Mouse (Mus musculus) cerebellum, adult 11-12 months (tissue): ENCODE data around the gene Psmb9.
"Not testable (repeated sequence)": the region's sequence is repeated elsewhere in the genome, so short reads cannot be mapped to it uniquely, and the experiment has no call there.

Experiments used
- DNase-seq: peaks from one replicate; pipeline ENCODE4 v3.0.0; 2022

The Psmb9 gene

GRCm38 (mm10) chr17:34187261-34187916, at the start of gene Psmb9, which contains the start of gene Tap1:
TSS of gene Psmb9 (minus strand) at chr17:34187764.
TSS of gene Tap1 (plus strand) at chr17:34187553.
- DNase-seq = peak; percentile 79

GRCm38 (mm10) chr17:34236691-34237090, 49.1 kb upstream of the Psmb9 start:
- no peak for DNase-seq

DNA sequence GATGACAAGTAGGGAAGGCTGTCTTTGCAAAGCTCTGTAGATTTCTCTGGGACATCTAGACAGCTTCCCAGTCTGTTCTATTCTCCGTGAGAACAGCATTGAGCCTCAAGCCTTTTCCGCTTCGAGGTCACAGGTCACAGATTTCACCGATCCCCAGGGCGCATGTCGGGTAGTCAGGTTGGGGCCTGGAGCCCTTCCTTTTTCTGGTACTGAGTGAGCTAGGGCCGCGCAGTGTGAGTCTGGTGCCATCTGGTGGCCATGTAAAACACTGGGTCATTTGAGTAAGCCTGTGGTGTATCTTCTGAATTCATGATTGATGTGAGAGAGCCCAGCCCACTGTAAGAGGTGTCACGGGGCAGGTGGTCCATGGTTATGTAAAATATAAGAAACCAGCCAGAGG, 47.4 kb upstream of the Psmb9 start:
- DNase-seq = peak; percentile 23

- not testable (repeated sequence) for DNase-seq
Measured at GRCm38 (mm10) chr17:34232021-34232420, 44.5 kb upstream of the Psmb9 start.

DNA sequence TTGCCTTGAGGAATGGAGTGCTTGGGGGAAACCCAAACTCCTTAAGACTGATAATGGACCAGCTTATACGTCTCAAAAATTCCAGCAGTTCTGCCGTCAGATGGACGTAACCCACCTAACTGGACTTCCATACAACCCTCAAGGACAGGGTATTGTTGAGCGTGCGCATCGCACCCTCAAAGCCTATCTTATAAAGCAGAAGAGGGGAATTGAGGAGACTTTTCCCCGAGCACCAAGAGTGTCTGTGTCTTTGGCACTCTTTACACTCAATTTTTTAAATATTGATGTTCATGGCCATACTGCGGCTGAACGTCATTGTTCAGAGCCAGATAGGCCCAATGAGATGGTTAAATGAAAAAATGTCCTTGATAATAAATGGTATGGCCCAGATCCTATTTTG, 43.4 kb upstream of the Psmb9 start:
- DNase-seq = not testable (repeated sequence)

GRCm38 (mm10) chr17:34225911-34226310, 38.3 kb upstream of the Psmb9 start:
- not testable (repeated sequence) for DNase-seq

- no peak for DNase-seq
Measured at GRCm38 (mm10) chr17:34225426-34225825, 37.9 kb upstream of the Psmb9 start.

DNA sequence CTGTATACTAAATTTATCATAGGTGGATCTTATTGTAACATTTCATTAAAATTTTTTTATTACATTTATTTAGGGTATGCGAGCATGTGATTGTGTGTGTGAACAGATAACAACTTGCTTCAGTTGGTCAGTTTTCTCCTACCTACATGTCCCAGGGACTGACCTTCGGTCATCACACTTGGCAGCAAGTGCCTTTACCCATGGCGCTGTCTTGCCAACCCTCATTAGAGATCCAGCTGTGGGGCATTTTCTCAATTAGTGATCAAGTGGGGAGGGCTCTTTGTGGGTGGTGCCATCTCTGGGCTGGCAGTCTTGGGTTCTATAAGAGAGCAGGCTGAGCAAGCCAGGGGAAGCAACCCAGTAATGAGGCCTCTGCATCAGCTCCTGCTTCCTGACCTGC, 37.3 kb upstream of the Psmb9 start:
- DNase-seq = no peak

DNA sequence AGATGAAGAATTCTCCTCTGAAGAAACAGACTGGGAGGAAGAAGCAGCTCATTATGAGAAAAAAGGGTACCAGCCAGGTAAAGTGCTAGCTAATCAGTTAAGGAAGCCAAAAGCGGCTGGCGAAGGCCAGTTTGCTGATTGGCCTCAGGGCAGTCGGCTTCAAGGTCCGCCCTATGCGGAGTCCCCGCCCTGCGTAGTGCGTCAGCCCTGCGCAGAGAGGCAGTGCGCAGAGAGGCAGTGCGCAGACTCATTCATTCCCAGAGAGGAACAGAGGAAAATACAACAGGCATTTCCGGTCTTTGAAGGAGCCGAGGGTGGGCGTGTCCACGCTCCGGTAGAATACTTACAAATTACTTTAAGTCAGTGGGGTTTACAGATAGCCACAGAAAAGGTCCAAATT, 32.8 kb upstream of the Psmb9 start:
- DNase-seq = not testable (repeated sequence)

DNA sequence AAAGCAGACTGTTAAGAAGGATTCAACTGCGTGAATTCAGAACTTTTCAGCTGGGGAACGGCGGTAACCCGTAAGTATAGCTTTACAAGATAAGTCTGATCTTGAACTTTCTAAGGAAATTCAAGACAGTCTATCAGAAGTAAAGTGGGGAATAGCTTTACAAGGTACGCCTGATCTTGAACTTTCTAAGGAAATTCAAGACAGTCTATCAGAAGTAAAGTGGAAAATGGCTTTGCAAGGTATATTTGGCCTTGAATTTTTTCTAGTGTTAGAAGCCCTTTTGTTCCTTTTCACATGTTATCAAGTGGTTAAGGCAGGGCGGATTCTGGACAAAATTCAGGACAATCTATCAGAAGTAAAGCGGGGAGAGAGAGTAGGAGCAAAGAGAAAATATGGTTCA, 32.2 kb upstream of the Psmb9 start:
- DNase-seq = not testable (repeated sequence)

DNA sequence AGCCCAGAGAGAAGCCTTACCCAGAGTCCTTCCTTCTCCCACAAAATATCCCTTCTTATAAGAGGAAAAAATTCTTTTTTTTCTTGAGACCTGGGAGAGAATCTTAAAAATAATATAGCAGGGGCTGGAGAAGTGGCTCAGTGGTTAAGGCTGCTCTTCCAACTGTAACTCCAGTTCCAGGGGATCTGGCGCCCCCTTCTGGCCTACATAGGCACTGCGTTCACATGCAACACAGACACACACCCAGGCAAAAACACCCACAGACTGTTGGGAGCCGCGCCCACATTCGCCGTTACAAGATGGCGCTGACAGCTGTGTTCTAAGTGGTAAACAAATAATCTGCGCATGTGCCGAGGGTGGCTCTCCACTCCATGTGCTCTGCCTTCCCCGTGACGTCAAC, 31.5 kb upstream of the Psmb9 start:
- not testable (repeated sequence) for DNase-seq

- DNase-seq = no peak
Measured at GRCm38 (mm10) chr17:34218675-34219074, 31.1 kb upstream of the Psmb9 start.

- DNase-seq = no peak
Measured at GRCm38 (mm10) chr17:34217986-34218385, 30.4 kb upstream of the Psmb9 start.

DNA sequence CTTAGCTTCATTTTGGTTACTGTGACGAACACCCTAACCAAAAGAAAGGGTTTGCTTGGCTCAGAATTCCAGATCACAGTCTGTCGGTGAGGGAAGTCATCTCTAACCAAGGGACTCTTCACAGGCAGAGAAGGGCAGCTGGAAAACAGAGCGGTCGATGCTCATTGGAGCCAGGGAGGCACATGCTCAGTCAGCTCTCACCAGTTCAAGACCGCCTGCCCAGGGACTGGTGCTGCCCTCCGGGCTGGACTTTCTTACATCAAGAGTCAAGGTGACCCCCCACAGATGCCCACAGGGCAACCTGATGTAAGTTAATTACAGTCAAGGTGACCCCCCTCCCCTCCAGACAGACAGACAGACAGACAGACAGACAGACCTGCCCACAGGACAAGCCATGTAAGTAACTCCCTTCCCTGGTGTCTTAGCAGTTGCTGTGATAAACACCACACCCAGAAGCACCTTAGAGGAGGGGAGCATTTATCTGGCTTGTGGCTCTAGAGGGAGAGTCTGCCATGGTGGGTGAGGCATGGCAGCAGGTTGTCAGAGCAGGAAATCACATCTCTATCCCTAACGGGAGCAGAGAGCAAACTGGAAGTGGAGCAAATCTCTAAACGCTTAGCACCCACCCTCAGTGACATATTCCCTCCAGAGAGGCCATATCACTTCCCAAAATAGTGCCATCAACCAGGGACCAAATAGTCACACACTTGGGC, 29.8 kb upstream of the Psmb9 start:
- no peak for DNase-seq

- no peak for DNase-seq
Measured at GRCm38 (mm10) chr17:34215176-34215575, 27.6 kb upstream of the Psmb9 start.

DNA sequence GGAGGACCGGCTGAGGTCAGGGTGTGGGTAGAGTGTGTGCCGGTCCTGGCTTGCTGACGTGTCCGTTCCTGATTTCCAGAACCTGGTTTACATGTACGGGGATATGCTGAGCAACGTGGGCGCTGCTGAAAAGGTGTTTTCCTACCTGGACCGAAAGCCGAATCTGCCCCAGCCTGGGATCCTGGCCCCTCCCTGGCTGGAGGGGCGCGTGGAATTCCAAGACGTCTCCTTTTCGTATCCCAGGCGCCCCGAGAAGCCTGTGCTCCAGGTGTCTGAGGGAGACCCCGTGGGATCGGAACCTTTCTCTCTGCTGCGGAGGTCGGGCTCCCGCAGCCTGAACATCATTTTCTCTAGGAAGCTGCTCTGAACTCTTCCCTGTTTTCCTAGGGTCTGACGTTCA, 26.4 kb upstream of the Psmb9 start:
- no peak for DNase-seq

DNA sequence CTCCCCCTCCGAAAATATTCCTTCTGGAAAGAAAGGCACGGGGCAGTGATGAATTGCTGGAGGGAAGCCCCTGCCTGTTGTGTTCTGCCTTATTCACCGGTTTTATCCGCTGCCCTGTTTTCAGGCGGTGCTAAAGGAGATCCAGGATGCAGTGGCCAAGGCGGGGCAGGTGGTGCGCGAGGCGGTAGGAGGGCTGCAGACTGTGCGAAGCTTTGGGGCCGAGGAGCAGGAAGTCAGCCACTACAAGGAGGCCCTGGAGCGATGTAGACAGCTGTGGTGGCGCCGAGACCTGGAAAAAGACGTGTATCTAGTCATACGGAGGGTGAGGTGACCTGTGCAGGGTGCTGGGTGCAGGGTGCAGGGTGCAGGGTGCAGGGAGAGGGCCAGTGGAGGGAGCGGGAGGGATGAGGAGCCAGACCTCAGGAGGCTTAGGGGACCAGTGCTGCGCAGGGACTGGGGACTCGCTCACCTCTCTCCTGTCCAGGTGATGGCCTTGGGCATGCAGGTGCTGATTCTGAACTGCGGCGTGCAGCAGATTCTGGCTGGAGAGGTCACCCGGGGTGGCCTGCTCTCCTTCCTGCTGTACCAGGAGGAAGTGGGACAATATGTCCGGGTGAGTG, 24.3 kb upstream of the Psmb9 start:
- DNase-seq = no peak

DNA sequence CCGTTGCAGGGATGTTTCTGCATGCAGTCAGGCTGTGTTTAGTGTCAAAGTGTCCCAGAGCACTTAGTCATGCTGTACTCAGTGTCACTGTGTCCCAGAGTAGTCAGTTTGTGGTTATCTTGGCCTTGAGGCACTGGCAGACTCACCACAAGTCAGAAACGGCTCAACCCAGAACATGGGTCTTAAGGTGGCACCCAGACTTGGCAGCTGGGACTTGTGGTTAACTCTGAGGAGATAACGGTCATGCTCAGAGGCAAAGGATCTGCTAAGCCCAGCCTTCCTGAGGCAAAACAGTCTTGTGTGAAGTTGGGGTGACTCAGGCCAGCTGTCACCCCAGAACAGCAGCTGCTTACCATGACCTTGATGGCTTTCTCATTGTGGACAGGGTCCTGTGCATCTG, 23.0 kb upstream of the Psmb9 start:
- no peak for DNase-seq

GRCm38 (mm10) chr17:34209680-34210079, 22.1 kb upstream of the Psmb9 start:
- DNase-seq = no peak

- DNase-seq = no peak
Measured at GRCm38 (mm10) chr17:34208421-34208820, 20.9 kb upstream of the Psmb9 start.

DNA sequence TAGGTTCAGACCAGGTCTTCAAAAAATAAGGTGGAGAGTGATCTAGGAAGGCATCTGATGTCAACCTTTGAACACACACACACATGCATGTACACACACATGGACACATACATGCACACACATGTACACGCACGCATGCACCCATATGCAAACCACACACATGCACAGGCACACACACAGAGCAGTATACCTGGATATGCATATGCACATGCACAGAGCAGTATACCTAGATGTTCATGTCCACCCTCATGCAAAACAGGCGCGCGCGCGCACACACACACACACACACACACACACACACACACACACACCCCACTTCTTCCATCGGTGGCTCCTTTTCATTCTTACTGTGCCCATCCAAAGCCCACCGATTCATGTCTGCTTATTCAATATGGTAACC, 20.3 kb upstream of the Psmb9 start:
- DNase-seq = no peak

GRCm38 (mm10) chr17:34207456-34207855, 19.9 kb upstream of the Psmb9 start:
- DNase-seq = no peak

DNA sequence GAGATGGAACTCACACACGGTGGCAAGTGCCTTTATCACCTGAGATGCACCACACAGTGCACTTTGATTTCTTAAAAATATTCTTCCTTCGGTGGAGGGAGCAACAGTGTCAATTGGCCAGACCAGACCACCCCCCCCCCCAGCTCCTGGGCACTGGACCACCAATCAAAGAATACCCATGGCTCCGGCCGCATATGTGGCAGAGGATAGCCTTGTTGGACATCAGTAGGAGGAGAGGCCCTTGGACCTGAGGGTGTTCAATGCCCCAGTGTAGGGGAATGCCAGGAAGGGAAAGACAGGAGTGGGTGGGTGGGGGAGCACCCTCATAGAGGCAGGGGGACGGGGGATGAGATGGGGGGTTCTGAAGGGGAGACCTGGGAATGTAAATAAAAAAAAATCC, 19.2 kb upstream of the Psmb9 start:
- DNase-seq = no peak

- DNase-seq = no peak
Measured at GRCm38 (mm10) chr17:34205746-34206176, 18.2 kb upstream of the Psmb9 start.
